Mouse (Mus musculus) spleen, adult 12 weeks (tissue): Measurements from ENCODE around the gene Gm21518.
"Not testable (repeated sequence)": the region's sequence is repeated elsewhere in the genome, so short reads cannot be mapped to it uniquely, and the experiment has no call there.

Experiments
- DNase-seq: peaks from one replicate; pipeline ENCODE4 v3.0.0; 2022; ENCODE audit warnings: low spot score

Gm21518 gene

GRCm38 (mm10) chrY:62190566-62190965 is at the start of gene Gm21518:
Gm21518 (plus strand) TSS chrY:62190866.
- not testable (repeated sequence) for DNase-seq
